Mouse (Mus musculus) hindbrain, embryonic 13.5 days (tissue): Measurements from ENCODE around the gene Pet117. TPM values are rescaled to one million over a fixed set of nuclear protein-coding genes. Genes with fewer than 3 reads are reported as not detected.
A peak's percentile ranks its signal among the peaks of the same experiment; 100 is the strongest.

Source experiments
- ATAC-seq: fragments of 200-750 bp; cut with Nextera tagmentation; 2 replicates; pipeline ENCODE4 v1.8.0; 2017; ENCODE audit warnings: moderate TSS enrichment; ENCODE audit not compliant: low FRiP score
- H3K27ac ChIP-seq: fragments of 300-500 bp; sonication (generic); 2 replicates; pipeline ENCODE4 v1.5.1; 2015; ENCODE audit warnings: inconsistent platforms, mild to moderate bottlenecking, moderate library complexity
- H3K27me3 ChIP-seq: fragments of 300-500 bp; sonication (generic); 2 replicates; pipeline ENCODE4 v1.6.1; 2015; ENCODE audit warnings: mild to moderate bottlenecking, inconsistent platforms
- H3K36me3 ChIP-seq: fragments of 300-500 bp; sonication (generic); 2 replicates; pipeline ENCODE4 v1.6.1; 2015; ENCODE audit warnings: mild to moderate bottlenecking, inconsistent platforms
- H3K4me1 ChIP-seq: fragments of 300-500 bp; sonication (generic); replicated peaks from 2 replicates; pipeline ENCODE4 v1.6.1; 2015; ENCODE audit warnings: inconsistent platforms
- H3K4me2 ChIP-seq: fragments of 300-500 bp; sonication (generic); 2 replicates; pipeline ENCODE4 v1.6.1; 2015; ENCODE audit warnings: inconsistent platforms, mild to moderate bottlenecking, moderate library complexity
- H3K4me3 ChIP-seq: fragments of 300-500 bp; sonication (generic); 2 replicates; pipeline ENCODE4 v1.5.1; 2015; ENCODE audit warnings: mild to moderate bottlenecking, inconsistent platforms
- H3K9ac ChIP-seq: fragments of 300-500 bp; sonication (generic); 2 replicates; pipeline ENCODE4 v1.6.1; 2015; ENCODE audit warnings: mild to moderate bottlenecking, inconsistent platforms
- H3K9me3 ChIP-seq: fragments of 300-500 bp; sonication (generic); 2 replicates; pipeline ENCODE4 v1.6.1; 2016; ENCODE audit warnings: inconsistent platforms
- WGBS: fragments of 180-500 bp; shearing (Covaris S2); methylation state at CpG from one replicate; pipeline ENCODE4 v1.1.7; 2015; 5-methylcytosine and 5-hydroxymethylcytosine counted together
- polyA plus RNA-seq: library from polyadenylated mRNA; unstranded; fragments of >200 nt; fragmentation: Nextera tagmentation; extraction: Ambion mirVana; gene quantifications from 2 replicates; pipeline ENCODE4 v1.2.1, GENCODE M21; 2015

The Pet117 gene
- polyA plus RNA-seq, 1 experiment from 2014 or later, result 4.3 TPM

- H3K36me3 ChIP-seq, result peaks cover 72% of the 10 kb centered on the region
- H3K27ac ChIP-seq, result no peak overlapping the region
- no peak for ATAC-seq
- no peak overlapping the region for H3K4me2 ChIP-seq
- H3K4me1 ChIP-seq, result no peaks in the 10 kb centered on the region
- H3K9me3 ChIP-seq, result no peaks in the 10 kb centered on the region
- no peak overlapping the region for H3K9ac ChIP-seq
- 52% methylated on average over 3 of the region's 3 CpGs for WGBS
- no peak overlapping the region for H3K4me3 ChIP-seq
- H3K27me3 ChIP-seq, result no peaks in the 10 kb centered on the region
These were observed 19.6 kb downstream of the Pet117 start for GRCm38 (mm10) chr2:144388416-144388815.

- no peaks in the 10 kb centered on the region for H3K9me3 ChIP-seq
- H3K4me2 ChIP-seq, result no peak overlapping the region
- H3K36me3 ChIP-seq, result peaks cover 91% of the 10 kb centered on the region
- no peak overlapping the region for H3K27ac ChIP-seq
- H3K9ac ChIP-seq, result no peak overlapping the region
- H3K27me3 ChIP-seq, result no peaks in the 10 kb centered on the region
- H3K4me3 ChIP-seq, result no peak overlapping the region
- H3K4me1 ChIP-seq, result no peaks in the 10 kb centered on the region
- no peak for ATAC-seq
- WGBS, result 91% methylated on average over 4 of the region's 4 CpGs
These were observed 30.7 kb downstream of the Pet117 start for GRCm38 (mm10) chr2:144399531-144399930.

GRCm38 (mm10) chr2:144400659-144401058, 31.9 kb downstream of the Pet117 start:
- Histone ChIP-seq H3K36me3 (peaks cover 89% of the 10 kb centered on the region), H3K4me3 (no peak overlapping the region)
- no peak for ATAC-seq

GRCm38 (mm10) chr2:144409037-144409436, 40.2 kb downstream of the Pet117 start:
- no peak for ATAC-seq

More at GRCm38 (mm10) chr2:144400659-144401058, 31.9 kb downstream of the Pet117 start:
- 94% methylated on average over 6 of the region's 6 CpGs for WGBS
- Histone ChIP-seq H3K9me3 (no peaks in the 10 kb centered on the region), H3K4me1 (no peaks in the 10 kb centered on the region), H3K27ac (no peak overlapping the region), H3K27me3 (no peaks in the 10 kb centered on the region), H3K9ac (no peak overlapping the region), H3K4me2 (no peak overlapping the region)

GRCm38 (mm10) chr2:144410603-144411002, 41.8 kb downstream of the Pet117 start:
- ATAC-seq, result no peak
- no peaks in the 10 kb centered on the region for H3K4me1 ChIP-seq
- no peak overlapping the region for H3K9ac ChIP-seq
- H3K27ac ChIP-seq, result no peak overlapping the region
- H3K4me3 ChIP-seq, result no peak overlapping the region
- 70% methylated on average over 3 of the region's 3 CpGs for WGBS
- no peak overlapping the region for H3K4me2 ChIP-seq
- no peaks in the 10 kb centered on the region for H3K27me3 ChIP-seq
- H3K36me3 ChIP-seq, result peaks cover 64% of the 10 kb centered on the region
- no peaks in the 10 kb centered on the region for H3K9me3 ChIP-seq

More at GRCm38 (mm10) chr2:144409037-144409436, 40.2 kb downstream of the Pet117 start:
- 94% methylated on average over 4 of the region's 4 CpGs for WGBS
- Histone ChIP-seq H3K4me1 (no peaks in the 10 kb centered on the region), H3K9ac (no peak overlapping the region), H3K4me3 (no peak overlapping the region), H3K9me3 (no peaks in the 10 kb centered on the region), H3K36me3 (peaks cover 65% of the 10 kb centered on the region), H3K27ac (no peak overlapping the region), H3K27me3 (no peaks in the 10 kb centered on the region), H3K4me2 (no peak overlapping the region)

GRCm38 (mm10) chr2:144414646-144415045, 45.9 kb downstream of the Pet117 start:
- Histone ChIP-seq H3K27me3 (no peaks in the 10 kb centered on the region), H3K36me3 (peaks cover 28% of the 10 kb centered on the region), H3K4me1 (peaks cover 7% of the 10 kb centered on the region), H3K4me3 (no peak overlapping the region), H3K4me2 (no peak overlapping the region), H3K27ac (no peak overlapping the region), H3K9ac (no peak overlapping the region), H3K9me3 (no peaks in the 10 kb centered on the region)
- ATAC-seq, result no peak
- WGBS, result 96% methylated on average over 1 of the region's 1 CpGs

- no peaks in the 10 kb centered on the region for H3K9me3 ChIP-seq
- no peak overlapping the region for H3K4me2 ChIP-seq
- no peaks in the 10 kb centered on the region for H3K27me3 ChIP-seq
- ATAC-seq, result no peak
- H3K36me3 ChIP-seq, result peaks cover 18% of the 10 kb centered on the region
- no peak overlapping the region for H3K27ac ChIP-seq
- peaks cover 7% of the 10 kb centered on the region for H3K4me1 ChIP-seq
- 50% methylated on average over 8 of the region's 8 CpGs for WGBS
- H3K9ac ChIP-seq, result no peak overlapping the region
- no peak overlapping the region for H3K4me3 ChIP-seq
These were observed 48.1 kb downstream of the Pet117 start for GRCm38 (mm10) chr2:144416859-144417258.

GRCm38 (mm10) chr2:144418062-144418461, 49.3 kb downstream of the Pet117 start:
- H3K27ac ChIP-seq, result peak overlapping the region; percentile 13; the same call in 1 of the 2 replicates
- peaks cover 13% of the 10 kb centered on the region for H3K36me3 ChIP-seq
- 32% methylated on average over 2 of the region's 2 CpGs for WGBS
- ATAC-seq, result no peak
- no peak overlapping the region for H3K4me3 ChIP-seq
- H3K4me1 ChIP-seq, result peaks cover 7% of the 10 kb centered on the region
- H3K9me3 ChIP-seq, result no peaks in the 10 kb centered on the region
- no peaks in the 10 kb centered on the region for H3K27me3 ChIP-seq
- H3K9ac ChIP-seq, result no peak overlapping the region
- no peak overlapping the region for H3K4me2 ChIP-seq

GRCm38 (mm10) chr2:144422094-144422675, 53.4 kb downstream of the Pet117 start:
- WGBS, result 79% methylated on average over 10 of the region's 10 CpGs
- no peak overlapping the region for H3K4me2 ChIP-seq
- H3K9ac ChIP-seq, result no peak overlapping the region
- H3K9me3 ChIP-seq, result no peaks in the 10 kb centered on the region
- no peak overlapping the region for H3K27ac ChIP-seq
- no peaks in the 10 kb centered on the region for H3K27me3 ChIP-seq
- peaks cover 7% of the 10 kb centered on the region for H3K4me1 ChIP-seq
- ATAC-seq, result no peak
- H3K36me3 ChIP-seq, result no peaks in the 10 kb centered on the region; the same call in 1 of the 2 replicates
- no peak overlapping the region for H3K4me3 ChIP-seq

Other genes starting within 250 kb of the Pet117 start
- gene Mgme1, start 98.3 kb upstream of the Pet117 start, polyA plus RNA-seq, result 11.1 and 12.1 TPM in 2 replicates
- gene Snx5, start 98.1 kb upstream of the Pet117 start, polyA plus RNA-seq, result 72.8 and 74.9 TPM in 2 replicates
- not detected in 2 replicates for gene Ovol2, start 36.9 kb upstream of the Pet117 start, polyA plus RNA-seq
- gene Kat14, start within 50 bp of the Pet117 start, polyA plus RNA-seq, result 29.6 and 33.3 TPM in 2 replicates
- 8.6 and 11.9 TPM in 2 replicates for gene Dzank1, start 158.4 kb downstream of the Pet117 start, polyA plus RNA-seq
- 28.5 and 28.6 TPM in 2 replicates for gene Polr3f, start 158.7 kb downstream of the Pet117 start, polyA plus RNA-seq
- gene Rbbp9, start 181.9 kb downstream of the Pet117 start, polyA plus RNA-seq, result 56.1 and 58.9 TPM in 2 replicates
- gene Sec23b, start 187.2 kb downstream of the Pet117 start, polyA plus RNA-seq, result 75.8 and 80.2 TPM in 2 replicates
- 63.3 and 67.3 TPM in 2 replicates for gene Smim26, start 225.1 kb downstream of the Pet117 start, polyA plus RNA-seq
- 85.8 and 88.9 TPM in 2 replicates for gene Dtd1, start 230.9 kb downstream of the Pet117 start, polyA plus RNA-seq